Mouse (Mus musculus): ENCODE data around the gene Tdgf1.
A peak's percentile ranks its signal among the peaks of the same experiment; 100 is the strongest.

Gene Tdgf1

DNA sequence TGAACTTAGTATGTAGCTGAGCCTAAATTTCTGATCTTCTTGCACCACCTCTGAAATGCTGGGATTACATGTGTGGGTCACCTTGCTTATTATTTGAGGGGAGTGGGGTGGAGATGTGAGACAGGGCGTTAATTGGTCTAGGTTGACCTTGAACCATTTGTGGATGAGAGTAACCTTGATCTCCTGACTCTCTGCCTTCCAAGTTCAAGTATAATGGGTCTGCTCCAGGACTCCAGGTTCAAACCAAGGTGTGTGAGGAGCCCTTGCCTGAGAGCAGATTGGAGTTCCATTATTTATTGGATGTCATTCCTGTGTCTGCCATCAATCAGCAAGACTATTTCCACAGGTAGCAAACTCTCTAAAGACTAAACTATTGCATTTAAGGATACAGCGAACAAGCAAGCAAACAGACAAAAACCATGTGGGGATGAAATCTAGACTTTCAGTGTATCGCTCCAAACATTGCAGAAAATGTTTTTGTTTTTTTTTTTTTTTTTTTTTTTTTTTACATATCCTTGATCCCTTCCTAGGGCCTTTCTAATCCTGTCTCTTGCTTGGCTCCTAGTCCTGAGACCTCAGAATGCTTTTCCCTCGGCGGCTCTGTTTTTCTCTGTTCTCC is 7.1 kb upstream of the Tdgf1 start:
- DNase-seq: no peak

DNA sequence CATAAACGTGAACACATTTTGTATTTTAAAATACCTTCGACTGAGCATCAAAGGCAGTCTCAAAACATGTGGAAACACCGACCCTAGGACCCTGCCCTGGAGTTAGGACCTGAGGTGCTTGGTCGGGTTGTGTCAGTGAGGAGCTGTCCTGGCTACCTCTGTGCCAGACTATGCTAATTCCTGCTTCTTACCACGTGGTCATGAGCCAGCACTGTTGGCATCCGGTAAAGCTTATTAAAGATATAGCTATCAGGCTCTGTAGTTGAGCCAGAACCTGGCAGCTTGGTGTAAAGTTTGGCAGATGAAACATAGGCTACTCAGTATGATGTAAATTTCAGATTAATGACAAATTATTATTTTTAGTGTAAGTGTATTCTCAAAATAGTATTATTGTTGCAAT is 6.4 kb upstream of the Tdgf1 start:
- no peak for DNase-seq

DNA sequence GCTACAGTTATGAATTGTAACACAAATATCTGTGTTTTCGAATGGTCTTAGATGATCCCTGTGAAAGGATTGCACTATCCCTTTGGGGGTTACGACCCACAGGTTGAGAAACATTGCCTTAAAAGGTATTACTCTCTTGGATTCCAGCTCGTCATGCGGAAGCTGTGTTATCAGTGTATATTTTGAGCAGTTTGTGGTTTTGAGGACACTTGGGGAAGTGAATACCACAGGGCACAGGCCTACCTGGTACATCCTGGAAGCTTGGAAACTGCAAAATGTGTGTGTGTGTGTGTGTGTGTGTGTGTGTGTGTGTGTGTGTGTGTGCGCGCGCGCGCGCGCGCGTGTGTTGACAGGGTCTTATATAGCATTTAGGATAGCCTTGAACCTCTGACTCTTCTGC is 5.9 kb upstream of the Tdgf1 start:
- DNase-seq: no peak

DNA sequence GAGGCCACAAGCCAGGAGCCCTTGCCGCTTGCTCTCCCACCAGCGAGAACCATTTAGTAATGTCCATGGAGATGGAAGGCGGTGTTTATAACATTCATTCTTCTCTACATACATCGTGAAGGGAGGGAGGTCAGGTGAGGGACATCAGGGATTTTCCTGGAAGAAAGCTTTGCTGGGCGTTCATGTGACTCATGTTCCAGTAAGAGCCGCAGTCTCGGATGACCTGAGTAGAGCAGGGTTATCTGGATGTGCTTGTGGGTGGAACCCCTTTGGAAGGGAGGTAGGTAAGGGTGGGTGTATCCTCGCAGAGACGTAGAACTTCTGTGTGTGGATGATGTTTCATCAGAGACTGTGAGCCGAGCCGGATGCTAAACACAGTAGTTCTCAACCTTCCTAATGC is 5.4 kb upstream of the Tdgf1 start, which contains the start of gene Lrrc2:
TSS of gene Lrrc2 (plus strand) at position 149 of the 400 bp plus-strand sequence.
- no peak for DNase-seq

DNA sequence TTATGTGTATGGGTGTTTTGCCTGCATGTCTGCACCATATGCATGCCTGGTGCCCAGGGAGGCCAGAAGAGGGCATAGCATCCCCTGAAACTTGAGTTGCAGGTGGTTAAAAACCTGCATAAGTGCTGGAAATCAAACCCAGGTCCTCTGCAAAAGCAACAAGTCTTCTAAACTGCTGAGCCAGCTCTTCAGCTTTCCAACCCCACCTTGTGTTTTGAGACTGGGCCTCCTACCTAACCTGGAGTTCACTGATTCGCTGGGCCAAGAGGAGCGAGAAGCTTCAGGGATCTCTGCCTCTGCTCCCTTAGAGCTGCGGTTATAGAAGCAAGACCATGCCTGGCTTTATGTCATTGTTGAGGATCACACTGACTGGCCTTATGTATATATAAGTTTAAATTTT is 4.2 kb upstream of the Tdgf1 start:
- no peak for DNase-seq

DNA sequence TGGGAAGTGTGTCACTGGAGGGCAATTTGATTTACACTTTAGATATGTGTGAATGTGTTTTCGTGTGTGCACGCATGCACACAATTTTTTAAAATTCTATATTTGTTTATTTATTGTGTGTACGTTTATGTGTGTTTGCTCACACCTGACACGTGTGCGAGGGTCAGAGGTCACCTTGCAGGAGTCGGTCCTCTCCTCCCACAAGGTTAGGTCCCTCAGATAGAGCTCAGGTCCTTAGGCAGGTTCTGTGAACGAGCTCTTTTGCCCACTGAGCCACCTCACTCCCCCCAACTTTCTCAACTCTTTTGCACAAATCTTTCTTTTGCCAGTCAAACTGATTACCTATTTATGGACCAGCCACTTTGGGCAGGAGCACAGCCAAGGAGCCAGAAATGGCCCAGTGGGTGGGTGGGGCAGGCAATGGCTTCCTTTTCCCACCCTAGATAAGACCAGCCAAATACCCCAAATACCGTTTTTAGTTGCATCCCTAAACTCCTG is 2.9 kb upstream of the Tdgf1 start:
- DNase-seq: no peak

DNA sequence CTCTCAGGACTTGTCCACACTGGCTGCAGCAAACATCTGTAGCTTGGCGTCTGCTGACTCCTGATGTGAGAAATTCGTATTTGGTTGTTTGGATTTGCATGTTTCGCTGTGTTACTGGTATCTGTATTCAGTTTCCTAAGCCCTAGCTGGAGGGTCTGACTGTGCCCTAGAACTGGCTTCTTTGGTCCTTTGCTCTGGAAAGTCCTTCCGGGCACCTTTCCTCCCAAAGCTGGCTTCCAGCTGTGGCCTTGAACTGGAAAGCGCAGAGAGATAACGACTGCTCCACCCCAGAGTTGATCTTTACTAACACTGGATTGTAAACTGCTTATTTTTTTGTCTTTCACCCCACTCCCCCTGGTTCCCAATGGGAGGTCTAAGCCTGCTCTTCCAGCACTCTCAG is 1.9 kb upstream of the Tdgf1 start:
- DNase-seq: no peak

DNA sequence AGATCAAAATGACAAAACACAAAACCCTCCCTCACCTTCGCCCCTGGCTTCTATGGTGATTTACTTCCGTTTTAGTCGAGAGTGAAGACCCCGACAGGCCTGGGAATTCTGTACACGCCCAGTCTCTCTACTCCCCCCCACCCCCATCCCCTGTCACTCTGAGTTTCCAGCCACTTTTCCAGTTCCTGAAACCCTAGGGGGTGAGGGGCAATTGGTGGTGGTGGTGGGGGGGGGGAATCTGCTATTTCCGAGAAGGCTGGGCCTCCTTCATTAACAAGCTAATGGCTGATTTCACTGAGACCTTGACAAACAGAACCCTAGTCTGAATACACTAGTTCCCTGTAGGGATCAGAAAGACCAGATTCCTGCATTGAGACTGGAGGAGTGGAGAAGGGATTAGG is 1.3 kb upstream of the Tdgf1 start:
- no peak for DNase-seq

DNA sequence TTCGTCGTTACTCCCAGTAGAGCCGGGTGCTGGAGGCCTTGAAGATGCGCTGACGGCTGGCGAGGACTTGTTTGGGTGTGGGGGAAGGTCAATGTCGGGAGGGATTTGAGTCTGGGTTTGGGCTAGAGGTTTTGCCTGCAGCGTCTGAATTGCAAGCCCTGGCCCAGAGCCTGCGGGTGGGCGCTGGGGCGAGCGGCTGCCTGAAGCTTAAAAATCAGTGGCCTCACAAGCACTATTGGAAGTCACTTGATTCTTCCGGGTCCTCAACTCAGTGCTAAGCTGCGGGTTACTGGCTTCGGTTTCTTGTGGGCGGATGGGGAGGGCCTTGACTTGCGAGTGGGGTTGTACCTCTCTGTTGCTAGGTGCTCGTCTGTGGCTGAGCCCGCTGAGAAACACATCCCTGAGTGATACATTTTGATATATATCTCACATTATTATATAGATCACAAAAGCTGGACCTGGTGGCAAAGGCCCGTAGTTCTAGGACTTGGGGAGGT is 638 bp upstream of the Tdgf1 start:
- DNase-seq: peak; percentile 62

DNA sequence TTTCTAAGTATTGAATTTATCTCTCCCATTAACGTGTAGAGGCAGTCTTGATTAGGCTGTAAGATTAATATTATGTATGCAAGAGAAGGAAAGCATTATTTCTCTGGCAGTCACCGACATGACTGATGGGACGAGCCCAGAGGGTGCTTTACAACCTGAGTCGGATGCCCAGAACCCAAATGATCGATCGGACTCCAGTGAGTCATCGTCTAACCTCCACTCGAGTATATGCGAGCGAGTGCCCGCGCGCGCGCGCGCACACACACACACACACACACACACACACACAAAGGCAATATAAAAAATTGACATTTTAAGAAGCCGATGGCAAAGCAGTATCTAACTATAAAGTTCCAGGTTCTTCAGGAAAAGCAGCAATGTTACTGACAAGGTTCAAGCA is 615 bp downstream of the Tdgf1 start:
- DNase-seq: no peak

DNA sequence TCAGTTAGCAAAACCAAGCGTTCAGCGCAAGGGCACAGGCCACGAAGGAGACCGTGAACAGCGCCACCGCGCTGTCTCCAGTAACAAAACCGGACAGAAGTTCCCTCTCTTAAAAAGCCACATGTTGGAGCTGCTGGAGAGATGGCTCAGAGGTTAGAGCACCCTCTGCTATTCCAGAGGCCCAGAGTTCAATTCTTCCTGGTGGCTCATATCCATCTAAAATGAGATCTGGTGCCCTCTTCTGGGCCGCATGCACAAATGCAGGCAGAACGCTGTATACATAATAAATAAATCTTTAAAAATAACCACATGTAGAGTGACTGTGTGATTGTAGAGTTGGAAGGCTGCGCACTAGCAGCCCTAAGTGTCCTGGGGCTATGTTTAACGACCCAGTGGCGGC is 1.7 kb downstream of the Tdgf1 start:
- DNase-seq: peak; percentile 33

DNA sequence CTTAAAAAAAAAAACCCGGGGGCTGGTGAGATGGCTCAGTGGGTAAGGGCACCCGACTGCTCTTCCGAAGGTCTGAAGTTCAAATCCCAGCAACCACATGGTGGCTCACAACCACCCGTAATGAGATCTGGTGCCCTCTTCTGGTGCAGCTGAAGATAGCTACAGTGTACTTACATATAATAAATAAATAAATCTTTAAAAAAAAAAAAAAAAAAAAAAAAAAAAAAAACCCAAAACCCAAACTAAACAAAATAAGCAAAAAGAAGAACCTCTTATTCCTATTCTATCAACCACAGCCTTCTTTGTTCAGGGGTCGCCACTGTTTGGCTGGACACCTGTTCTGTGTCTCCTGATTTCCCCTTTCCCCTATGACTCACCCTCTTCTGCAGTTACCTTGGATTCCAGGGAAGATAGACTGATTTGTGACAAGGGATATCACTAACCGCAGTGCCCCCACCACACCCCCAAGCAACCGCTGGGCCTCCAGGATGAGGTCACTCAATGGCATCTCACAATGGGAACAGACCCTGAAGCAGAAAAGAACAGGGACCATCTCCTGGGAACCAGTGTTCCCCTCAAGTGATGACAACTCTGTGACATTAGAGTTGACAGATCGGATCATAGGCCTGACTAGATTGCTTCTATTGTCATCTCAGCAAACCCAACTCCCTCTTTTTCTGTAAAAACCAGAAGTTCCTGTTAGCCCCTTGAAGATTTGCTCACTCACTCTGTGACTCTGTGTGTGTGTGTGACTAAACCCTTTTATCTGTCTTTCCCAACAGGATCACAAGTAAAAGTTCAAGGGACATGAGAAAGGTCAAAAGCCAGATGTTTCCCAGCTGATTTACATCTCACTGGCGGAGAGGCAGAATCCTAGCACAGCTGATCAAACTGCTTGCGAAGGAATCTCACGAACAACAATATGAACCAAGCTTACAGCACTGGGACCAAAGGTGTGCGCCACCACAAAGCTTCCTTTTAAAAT is 8.2 kb downstream of the Tdgf1 start:
- DNase-seq: no peak

DNA sequence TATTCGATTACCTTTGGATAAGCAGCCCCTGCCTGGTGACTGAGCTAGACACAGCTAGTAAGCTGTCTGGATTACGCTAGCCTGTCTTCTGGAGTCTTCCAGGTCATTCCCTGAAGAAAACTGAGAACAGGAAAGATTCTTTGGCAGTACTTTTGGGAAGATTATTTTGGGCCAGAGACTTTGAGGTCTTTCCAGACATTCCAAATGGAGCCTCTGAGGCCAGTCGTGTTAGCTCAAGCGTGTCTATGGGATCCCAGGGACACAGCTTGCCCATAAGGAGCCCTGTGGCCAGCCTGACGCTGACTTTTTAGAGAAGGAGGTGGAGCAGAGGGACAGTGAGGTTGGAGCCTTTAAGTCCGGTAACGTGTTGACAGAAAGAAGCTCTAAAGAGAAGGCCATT is 10.0 kb downstream of the Tdgf1 start:
- no peak for DNase-seq

DNA sequence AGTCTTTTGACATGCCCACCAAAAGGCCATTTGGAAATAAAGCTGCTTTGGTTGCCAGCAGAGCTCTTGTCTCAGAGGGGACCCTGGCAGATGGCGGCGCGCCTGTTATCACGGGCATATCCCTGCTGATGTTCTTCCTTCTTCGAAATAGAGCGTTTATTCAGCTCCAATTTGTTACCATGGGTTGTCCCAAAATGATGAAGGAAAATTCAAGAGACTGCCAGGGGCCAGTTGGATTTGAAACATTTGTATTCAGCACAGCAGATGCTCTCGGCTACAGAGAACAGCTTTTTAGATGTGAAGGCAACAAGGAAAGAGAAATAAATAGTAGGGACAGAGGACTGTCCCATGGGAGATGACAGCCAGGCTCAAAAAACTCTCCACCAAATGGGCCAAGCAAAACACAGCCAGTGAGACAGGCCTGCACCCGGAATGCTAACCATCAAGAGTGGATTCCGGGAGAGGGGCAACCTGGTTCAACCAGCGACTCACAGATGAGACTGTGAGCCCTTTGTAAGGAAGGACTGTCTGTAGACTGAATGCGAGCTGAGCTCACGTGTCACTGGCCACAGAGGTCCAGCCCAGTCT is 12.0 kb downstream of the Tdgf1 start:
- DNase-seq: no peak

DNA sequence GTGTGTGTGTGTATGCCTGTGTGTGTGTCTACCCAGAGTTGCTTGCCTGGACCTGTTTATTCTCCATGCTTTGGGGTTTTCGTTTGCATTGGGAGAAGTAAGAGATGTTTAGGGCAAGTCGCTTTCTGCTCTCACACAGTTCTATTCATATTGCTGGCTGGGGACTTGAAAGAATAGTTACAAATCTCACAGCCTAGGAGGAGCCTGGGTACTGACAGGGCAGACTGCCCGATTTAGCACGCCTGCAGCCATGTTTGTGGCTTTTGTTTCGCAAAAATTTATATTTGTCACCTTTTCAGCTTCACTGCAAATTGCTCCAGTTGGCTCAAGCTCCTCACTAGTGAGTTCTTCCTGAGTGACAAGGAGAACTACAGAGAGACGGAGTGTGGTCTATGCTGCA is 14.4 kb downstream of the Tdgf1 start:
- DNase-seq: no peak

DNA sequence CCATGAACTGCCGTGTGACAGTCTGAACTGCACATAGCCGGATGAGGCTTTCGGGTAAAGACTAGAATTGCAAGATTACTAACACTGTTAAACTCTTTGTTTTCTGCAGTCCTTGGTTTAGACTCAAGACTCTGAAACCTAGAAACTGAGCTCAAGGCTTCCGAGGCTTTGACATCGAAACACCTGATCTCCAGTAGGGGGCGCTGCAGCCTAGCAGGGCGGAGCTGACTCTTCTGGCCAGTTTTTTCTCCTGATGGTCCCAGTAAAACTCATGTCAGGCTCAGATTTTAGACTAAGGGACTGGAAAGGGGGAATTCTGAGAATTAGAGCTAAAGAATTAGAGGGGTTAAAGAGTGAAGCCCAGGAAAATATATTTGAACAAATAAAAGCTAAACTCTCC is 23.2 kb downstream of the Tdgf1 start:
- peak; percentile 86 for DNase-seq

DNA sequence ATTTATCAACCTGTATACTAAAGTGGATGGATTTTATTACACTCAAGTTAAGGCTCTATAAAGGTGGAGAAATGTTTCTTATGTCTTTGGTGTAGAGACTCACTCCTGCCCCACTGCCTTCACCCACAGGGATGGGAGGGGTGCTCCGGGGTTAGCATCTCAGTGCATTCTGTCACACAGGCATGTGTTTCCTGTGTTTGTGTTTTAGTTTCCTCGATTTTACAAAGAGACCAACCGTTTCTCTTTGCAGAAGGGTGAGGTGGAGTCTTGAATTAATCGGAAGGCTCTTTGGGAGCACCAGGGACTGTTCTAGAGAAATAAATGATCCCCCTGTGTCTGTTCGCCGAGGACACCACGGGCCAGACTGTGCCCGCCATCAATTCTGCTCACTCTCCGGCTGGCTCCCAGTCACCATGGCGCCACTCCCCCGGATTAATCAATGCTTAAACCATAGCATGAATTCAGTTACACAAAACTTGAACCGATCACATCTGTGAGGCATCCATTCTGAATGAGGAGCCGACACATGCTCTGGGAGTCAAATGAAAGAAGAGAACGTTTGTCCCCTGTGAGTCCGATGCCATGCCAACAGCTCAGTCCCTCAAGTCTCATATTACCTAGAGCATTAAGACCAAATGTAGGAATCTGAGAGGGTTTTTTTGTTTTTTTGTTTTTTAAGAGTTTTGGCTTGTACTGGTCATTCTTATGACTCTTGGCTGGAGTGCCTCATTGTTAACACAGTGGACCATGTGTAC is 25.1 kb downstream of the Tdgf1 start:
- DNase-seq: peak; percentile 70

DNA sequence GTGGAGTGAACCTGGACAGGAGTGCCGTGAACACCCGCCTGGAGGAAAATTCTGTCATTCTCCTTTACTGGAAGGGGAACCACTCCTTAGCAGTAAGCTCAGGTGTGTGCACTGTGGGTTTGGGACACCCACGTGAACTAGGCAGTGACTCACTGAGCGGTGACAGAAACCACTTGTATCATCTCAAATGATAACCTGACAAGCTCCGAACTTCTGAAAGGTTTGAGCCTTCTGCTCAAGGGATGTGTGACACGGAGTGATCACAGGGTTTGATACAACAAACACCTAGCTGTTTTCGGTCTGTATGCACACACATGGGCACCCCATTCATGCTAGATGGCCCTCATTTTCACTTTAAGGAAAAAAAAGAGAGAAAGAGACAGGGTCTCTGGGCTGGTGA is 29.2 kb downstream of the Tdgf1 start, which contains the start of gene Fam240a:
TSS of gene Fam240a (minus strand) at position 76 of the 400 bp plus-strand sequence.
- no peak for DNase-seq

DNA sequence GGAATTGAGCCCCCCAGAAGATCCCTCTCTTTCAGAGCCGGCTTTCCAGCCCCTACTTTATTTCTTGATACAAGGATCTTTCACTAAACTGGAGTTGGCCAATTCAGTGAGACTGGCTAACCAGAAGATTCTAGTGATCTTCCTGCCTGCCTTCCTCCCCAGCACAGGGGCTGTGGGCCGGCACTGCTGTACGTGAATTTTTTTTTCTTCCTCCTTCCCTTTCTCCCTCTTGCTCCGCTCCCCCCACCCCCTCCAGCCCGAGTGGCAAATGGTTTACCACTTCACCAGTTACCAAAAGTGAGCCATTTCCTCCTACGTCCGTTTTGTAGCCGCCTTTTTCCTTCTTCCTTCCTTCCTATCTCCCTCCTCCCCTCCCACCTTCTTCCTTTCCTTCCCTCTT is 30.5 kb downstream of the Tdgf1 start:
- peak; percentile 47 for DNase-seq

DNA sequence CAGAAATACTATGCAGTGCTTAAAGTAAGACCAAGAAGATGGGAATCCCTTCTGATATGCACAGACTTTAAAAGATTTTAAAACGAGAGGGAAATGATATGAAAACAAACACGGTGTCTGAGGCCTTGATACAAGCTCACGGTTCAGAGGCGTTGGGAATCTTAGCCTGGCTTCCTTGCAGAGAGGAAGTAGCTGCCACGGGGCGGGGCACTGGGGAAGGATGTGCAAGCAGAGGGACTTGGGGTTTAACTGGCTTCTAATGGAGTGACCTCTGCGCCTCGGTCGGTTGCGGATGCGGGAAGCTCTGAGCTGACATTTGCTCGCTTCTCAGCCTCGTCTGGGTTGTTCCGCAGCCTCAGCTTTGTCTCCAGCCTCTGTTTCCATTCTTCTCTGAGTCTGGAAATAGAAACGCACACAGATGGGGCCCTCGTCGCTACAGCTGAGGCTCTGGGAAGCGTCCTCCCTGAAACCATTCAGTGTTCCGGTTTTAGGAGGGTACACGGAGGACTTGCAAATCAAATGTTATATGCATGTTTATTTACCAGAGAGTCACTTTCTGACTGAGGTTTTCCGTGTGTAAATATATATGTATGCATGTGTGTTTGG is 31.2 kb downstream of the Tdgf1 start:
- DNase-seq: peak; percentile 29

DNA sequence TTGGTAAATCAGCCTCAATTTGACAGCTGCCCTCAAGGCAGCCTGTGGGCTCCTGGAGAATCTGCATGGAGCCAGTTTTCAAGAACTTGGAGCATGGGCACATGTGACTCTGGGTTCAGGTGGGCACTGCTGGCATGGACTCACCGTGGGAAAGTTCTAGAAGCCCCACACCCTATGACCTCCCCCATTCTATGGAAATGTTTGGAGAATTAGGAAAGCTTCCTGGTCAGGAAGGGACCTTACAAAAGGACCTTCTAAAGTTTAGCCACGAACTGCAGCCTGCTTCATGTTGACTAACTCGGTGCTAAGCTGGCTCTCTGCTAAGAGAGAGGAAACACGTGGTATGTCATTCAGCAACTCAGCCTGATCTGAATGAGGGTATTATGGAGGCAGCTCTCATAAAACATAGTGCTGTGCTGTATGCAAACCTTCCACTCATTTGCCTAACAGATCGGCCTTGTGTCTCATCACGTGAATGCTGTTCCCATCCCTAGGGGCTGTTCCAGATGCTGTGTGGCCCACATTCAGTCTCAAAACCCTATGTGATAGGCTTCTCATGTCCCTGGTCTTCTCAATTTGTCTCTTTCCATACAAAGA is 36.5 kb downstream of the Tdgf1 start:
- peak; percentile 57 for DNase-seq

DNA sequence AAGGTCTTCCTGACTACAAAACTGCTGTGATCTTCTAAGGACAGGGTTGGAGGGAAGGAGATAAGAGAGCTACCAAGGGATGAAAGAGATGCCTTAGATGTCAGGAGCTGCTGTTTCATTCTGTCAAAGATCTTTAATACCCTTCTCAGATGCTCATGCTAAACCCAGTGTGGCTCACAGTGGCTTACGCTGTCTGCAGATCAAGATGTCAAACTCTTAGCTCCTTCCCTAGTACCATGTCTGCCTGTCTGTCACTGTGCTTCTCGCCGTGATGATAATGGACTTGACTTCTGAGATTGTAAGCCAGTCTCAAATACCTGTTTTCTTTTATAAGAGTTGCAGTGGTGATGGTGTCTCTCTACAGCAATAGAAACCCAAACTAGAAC is 37.3 kb downstream of the Tdgf1 start:
- peak; percentile 60 for DNase-seq
